ENCODE assay signal across 27 mouse cellular contexts in the genomic region with DNA sequence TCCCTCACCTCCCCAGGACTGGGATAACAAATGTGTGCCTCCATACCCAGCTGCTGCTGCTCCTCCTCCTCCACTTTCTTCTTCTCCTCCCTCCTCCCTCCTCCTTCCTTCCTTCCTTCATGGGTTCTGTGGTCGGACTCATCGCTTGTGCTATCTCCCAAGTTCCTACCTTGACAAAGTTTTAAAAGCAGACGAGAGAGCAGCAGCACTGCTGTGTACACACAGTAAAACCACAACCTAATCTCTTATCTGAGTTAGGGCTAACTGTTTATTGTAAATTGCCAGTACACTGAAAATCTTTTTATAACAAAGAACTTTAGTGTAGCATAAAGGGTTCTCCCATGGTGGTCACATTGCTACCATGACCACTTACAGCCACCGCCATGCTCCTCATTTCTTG. TPM values are rescaled to one million over a fixed set of nuclear protein-coding genes. Genes with fewer than 3 reads are reported as not detected.
DNase-seq lines count a peak whose midpoint lies in the region; ATAC-seq and TF ChIP-seq lines count a peak whose summit lies in the region.
"Had no signal": no experiment of that assay in that cellular context is flagged by ENCODE, and none has a peak within 500 bp of the region (broad histone marks: within the 10 kb centered on the region; RNA-seq: fewer than 3 reads in every experiment).

No protein-coding gene starts in this region.

- peak overlapping the region; percentile 49 for H3K4me2 ChIP-seq in liver, embryonic 14.5 days (ENCODE audit: low read depth)
- H3K4me2 ChIP-seq: embryonic facial prominence, embryonic 12.5 days; heart, embryonic 13.5 days; hindbrain, embryonic 12.5 days; limb, embryonic 13.5 days; lung, embryonic 14.5 days; stomach, embryonic 15.5 days had no signal

- no peak for TF ChIP-seq EP300 in liver, embryonic 14.5 days (IDR thresholded peaks at IDR 0.05; ENCODE audit: low read depth)

- peaks cover 61% of the 10 kb centered on the region for H3K36me3 ChIP-seq in erythroblast, embryonic 14.5 days (ENCODE audit: control insufficient read depth)
- H3K36me3 ChIP-seq in liver, embryonic 14.5 days (replicated peaks; ENCODE audit: control insufficient read depth, insufficient read depth, low read depth) = peaks cover 12% of the 10 kb centered on the region
- H3K36me3 ChIP-seq in kidney, adult 2 months (ENCODE audit: control insufficient read depth, insufficient read depth, low read length) = no peaks in the 10 kb centered on the region
- H3K36me3 ChIP-seq: embryonic facial prominence, embryonic 12.5 days; stomach, embryonic 15.5 days had no signal

- no peak for ATAC-seq in erythroblast, adult 5-6 weeks (replicated peaks; ENCODE audit: low FRiP score, poor library complexity, severe bottlenecking)
- peak; percentile 49; the same call in 1 of the 2 replicates for ATAC-seq in liver, embryonic 14.5 days (ENCODE audit: insufficient read depth)
- ATAC-seq in megakaryocyte-erythroid progenitor cell, adult 5-6 weeks (replicated peaks; ENCODE audit: low FRiP score, low TSS enrichment, poor library complexity, severe bottlenecking) = peak; percentile 43
- ATAC-seq: forebrain, embryonic 16.5 days; intestine, postnatal 0 days; midbrain, embryonic 16.5 days had no signal

- WGBS in liver, embryonic 14.5 days (ENCODE audit: insufficient replicate concordance) = 25% methylated on average over 4 of the region's 4 CpGs
- WGBS in kidney, adult 2 months = 85% methylated on average over 4 of the region's 4 CpGs

- no peaks in the 10 kb centered on the region for H3K27me3 ChIP-seq in erythroblast, embryonic 14.5 days (ENCODE audit: control insufficient read depth)
- H3K27me3 ChIP-seq in liver, embryonic 14.5 days (ENCODE audit: control insufficient read depth, insufficient read depth, low read length) = no peaks in the 10 kb centered on the region
- no peaks in the 10 kb centered on the region for H3K27me3 ChIP-seq in kidney, adult 2 months (replicated peaks; ENCODE audit: control insufficient read depth, insufficient read depth, low read length)
- H3K27me3 ChIP-seq: embryonic facial prominence, embryonic 12.5 days; heart, embryonic 13.5 days; hindbrain, embryonic 12.5 days; limb, embryonic 13.5 days; stomach, embryonic 15.5 days had no signal

- H3K4me3 ChIP-seq in erythroblast, embryonic 14.5 days (replicated peaks) = peak overlapping the region; percentile 1
- no peak overlapping the region for H3K4me3 ChIP-seq in liver, embryonic 14.5 days (ENCODE audit: insufficient read depth in 1 of 2, low read depth in 2 of 2, low read length in 2 of 2)
- no peak overlapping the region for H3K4me3 ChIP-seq in kidney, adult 2 months (ENCODE audit: insufficient read depth, low read depth, low read length)
- H3K4me3 ChIP-seq: embryonic facial prominence, embryonic 12.5 days; heart, embryonic 13.5 days; hindbrain, embryonic 12.5 days; limb, embryonic 13.5 days; stomach, embryonic 15.5 days had no signal

- no peaks in the 10 kb centered on the region for H3K9me3 ChIP-seq in erythroblast, embryonic 14.5 days (ENCODE audit: control insufficient read depth, low read length)
- no peaks in the 10 kb centered on the region for H3K9me3 ChIP-seq in liver, embryonic 14.5 days (ENCODE audit: control insufficient read depth, low read length)
- H3K9me3 ChIP-seq: embryonic facial prominence, embryonic 12.5 days; heart, embryonic 13.5 days; hindbrain, embryonic 12.5 days; limb, embryonic 13.5 days; stomach, embryonic 15.5 days had no signal

- TF ChIP-seq CTCF in liver, embryonic 14.5 days (IDR thresholded peaks at IDR 0.05; ENCODE audit: low read depth) = no peak
- no peak for TF ChIP-seq CTCF in kidney, adult 2 months (conservative IDR thresholded peaks at IDR 0.05; ENCODE audit: insufficient read depth, insufficient read length, low read depth, low read length)

- H3K9ac ChIP-seq in liver, embryonic 14.5 days (replicated peaks) = no peak overlapping the region
- H3K9ac ChIP-seq: embryonic facial prominence, embryonic 12.5 days; heart, embryonic 13.5 days; hindbrain, embryonic 12.5 days; limb, embryonic 13.5 days; lung, embryonic 14.5 days; stomach, embryonic 15.5 days had no signal

- TF ChIP-seq POLR2A in kidney, adult 2 months (IDR thresholded peaks at IDR 0.05; ENCODE audit: low read depth, low read length) = no peak

- H3K27ac ChIP-seq in liver, embryonic 14.5 days = peak overlapping the region; percentile 6; the same call in 1 of the 2 replicates
- H3K27ac ChIP-seq in kidney, adult 2 months (ENCODE audit: insufficient read depth, low read depth, low read length) = no peak overlapping the region
- H3K27ac ChIP-seq: embryonic facial prominence, embryonic 12.5 days; heart, embryonic 13.5 days; hindbrain, embryonic 12.5 days; limb, embryonic 13.5 days; stomach, embryonic 15.5 days had no signal

- peak; percentile 7 for DNase-seq in thymus, postnatal 0 days (ENCODE audit: low spot score)
- DNase-seq in thymus, postnatal 25 days = no peak
- DNase-seq in liver, embryonic 14.5 days (ENCODE audit: low read depth in 3 of 3, low spot score in 3 of 3) = no peak
- DNase-seq in cerebellum, adult 8-10 months = no peak
- no peak for DNase-seq in kidney, adult 2 months
- DNase-seq: adrenal gland, adult 2 months; adrenal gland, postnatal 36 days; cerebellum, adult 18-20 months; cerebellum, postnatal 14 days; gastrocnemius, postnatal 10 days; heart, postnatal 14 days; kidney, postnatal 14 days; lung, embryonic 14.5 days; lung, postnatal 14 days; right cerebral cortex, postnatal 25 days; thymus, postnatal 14 days had no signal

- peaks cover 59% of the 10 kb centered on the region for H3K4me1 ChIP-seq in erythroblast, embryonic 14.5 days (ENCODE audit: control insufficient read depth)
- peaks cover 24 to 48% of the 10 kb centered on the region in 2 experiments for H3K4me1 ChIP-seq in liver, embryonic 14.5 days (replicated peaks; ENCODE audit: control insufficient read depth in 2 of 2, insufficient read depth in 2 of 2, low read length in 1 of 2)
- H3K4me1 ChIP-seq in kidney, adult 2 months (ENCODE audit: control insufficient read depth, insufficient read depth, low read length) = no peaks in the 10 kb centered on the region
- H3K4me1 ChIP-seq: hindbrain, embryonic 12.5 days had no signal

RNA-seq across cellular contexts. Expression of a gene that starts 31.6 kb away (rescaled TPM):
- polyA plus RNA-seq in erythroblast, embryonic 14.5 days (2012) = 17.4 and 34.1 TPM in 2 replicates
- 601 and 720 TPM in 2 replicates for total RNA-seq in erythroblast, adult 5-6 weeks (2015; ENCODE audit: low replicate concordance)
- 1,621 and 2,086 TPM in 2 replicates for total RNA-seq in erythroblast, adult 5-6 weeks (2017; ENCODE audit: low replicate concordance)
- 38.0 and 39.0 TPM in 2 replicates for polyA plus RNA-seq in thymus, postnatal 0 days (2015; fragmentation: Nextera tagmentation; extraction: Ambion mirVana)
- polyA plus RNA-seq in liver, embryonic 14.5 days (2012; rRNA removed) = 84.9 and 140 TPM in 2 replicates
- polyA plus RNA-seq in liver, embryonic 14.5 days (2014; fragmentation: Nextera tagmentation; extraction: Ambion mirVana) = 136 and 143 TPM in 2 replicates
- 9.2 and 21.2 TPM in 2 replicates for total RNA-seq in megakaryocyte-erythroid progenitor cell, adult 5-6 weeks (2014; fragmentation: Nextera tagmentation)
- total RNA-seq in megakaryocyte-erythroid progenitor cell, adult 5-6 weeks (2017) = 17.1 and 26.4 TPM in 2 replicates
- 24.4 and 32.4 TPM in 2 replicates for polyA plus RNA-seq in kidney, adult 2 months (2012; rRNA removed)
